Mouse (Mus musculus): ENCODE data around the gene Thbs1. TPM values are rescaled to one million over a fixed set of nuclear protein-coding genes. Genes with fewer than 3 reads are reported as not detected.

Gene Thbs1
- polyA plus RNA-seq, 1 experiment from 2014 or later, result 32.2 TPM

Other genes starting within 250 kb of the Thbs1 start
- gene Fsip1, start 145.1 kb downstream of the Thbs1 start, polyA plus RNA-seq (2015; fragmentation: Nextera tagmentation; extraction: Ambion mirVana), result 0.10 and 0.16 TPM in 2 replicates